ENCODE assay signal across 10 mouse cellular contexts in genomic region chr5:113491552-113491951, GRCm38 (mm10). TPM values are rescaled to one million over a fixed set of nuclear protein-coding genes. Genes with fewer than 3 reads are reported as not detected.
DNase-seq lines count a peak whose midpoint lies in the region; ATAC-seq and TF ChIP-seq lines count a peak whose summit lies in the region.
"Had no signal": no experiment of that assay in that cellular context is flagged by ENCODE, and none has a peak within 500 bp of the region (broad histone marks: within the 10 kb centered on the region; RNA-seq: fewer than 3 reads in every experiment).

No protein-coding gene starts in this region.

- TF ChIP-seq POLR2A in cortical plate, adult 2 months (IDR thresholded peaks at IDR 0.05; ENCODE audit: extremely low read depth, insufficient read depth, low read length) = no peak

- no peak for TF ChIP-seq CTCF in cortical plate, adult 2 months (IDR thresholded peaks at IDR 0.05; ENCODE audit: extremely low read depth, insufficient read depth, low read length)

- ATAC-seq in heart, embryonic 15.5 days (replicated peaks; ENCODE audit: insufficient number of reproducible peaks, insufficient read depth, low FRiP score, low read depth) = no peak
- no peak for ATAC-seq in hindbrain, embryonic 13.5 days (ENCODE audit: low FRiP score)
- no peak for ATAC-seq in midbrain, embryonic 16.5 days
- no peak for ATAC-seq in inflammation-experienced regulatory T-cells, adult 6 months

- peak overlapping the region; percentile 72 for H3K9ac ChIP-seq in heart, embryonic 15.5 days
- H3K9ac ChIP-seq in hindbrain, embryonic 13.5 days = peak overlapping the region; percentile 90
- peak overlapping the region; percentile 89 for H3K9ac ChIP-seq in midbrain, embryonic 16.5 days (ENCODE audit: low read depth, low read length)

- peaks cover 47% of the 10 kb centered on the region for H3K27me3 ChIP-seq in heart, embryonic 15.5 days
- H3K27me3 ChIP-seq in hindbrain, embryonic 13.5 days = peaks cover 28% of the 10 kb centered on the region
- no peaks in the 10 kb centered on the region for H3K27me3 ChIP-seq in midbrain, embryonic 16.5 days (ENCODE audit: control insufficient read depth, insufficient read depth, low read depth, low read length)

- H3K36me3 ChIP-seq in heart, embryonic 15.5 days = no peaks in the 10 kb centered on the region
- no peaks in the 10 kb centered on the region for H3K36me3 ChIP-seq in hindbrain, embryonic 13.5 days
- no peaks in the 10 kb centered on the region for H3K36me3 ChIP-seq in midbrain, embryonic 16.5 days (ENCODE audit: control insufficient read depth, insufficient read depth, low read length)

- H3K9me3 ChIP-seq in heart, embryonic 15.5 days (replicated peaks) = no peaks in the 10 kb centered on the region
- no peaks in the 10 kb centered on the region for H3K9me3 ChIP-seq in hindbrain, embryonic 13.5 days
- no peaks in the 10 kb centered on the region for H3K9me3 ChIP-seq in midbrain, embryonic 16.5 days (replicated peaks; ENCODE audit: control insufficient read depth, low read length, poor library complexity, severe bottlenecking)

- H3K27ac ChIP-seq in heart, embryonic 15.5 days = no peak overlapping the region
- H3K27ac ChIP-seq in cortical plate, adult 2 months (ENCODE audit: insufficient read depth, low read length) = peak overlapping the region; percentile 22
- H3K27ac ChIP-seq in hindbrain, embryonic 13.5 days = peak overlapping the region; percentile 84
- H3K27ac ChIP-seq in midbrain, embryonic 16.5 days (ENCODE audit: low read length) = no peak overlapping the region

- peaks cover 25% of the 10 kb centered on the region for H3K4me1 ChIP-seq in heart, embryonic 15.5 days (replicated peaks)
- H3K4me1 ChIP-seq in cortical plate, adult 2 months (ENCODE audit: control insufficient read depth, insufficient read depth, low read length) = peaks cover 7% of the 10 kb centered on the region
- peaks cover 41% of the 10 kb centered on the region for H3K4me1 ChIP-seq in hindbrain, embryonic 13.5 days (replicated peaks)
- peaks cover 24% of the 10 kb centered on the region for H3K4me1 ChIP-seq in midbrain, embryonic 16.5 days (ENCODE audit: control insufficient read depth, insufficient read depth, low read length)

- intact Hi-C loops in heart, postnatal 36 days (cut with DNase I) = no loop called here

- 51% methylated on average over 4 of the region's 4 CpGs for WGBS in heart, embryonic 15.5 days
- WGBS in hindbrain, embryonic 13.5 days = 66% methylated on average over 4 of the region's 4 CpGs
- WGBS in midbrain, embryonic 16.5 days = 69% methylated on average over 4 of the region's 4 CpGs

- H3K4me3 ChIP-seq in heart, embryonic 15.5 days = peak overlapping the region; percentile 64
- peak overlapping the region; percentile 90 for H3K4me3 ChIP-seq in cortical plate, adult 2 months (ENCODE audit: insufficient read depth, low read length)
- peak overlapping the region; percentile 64 for H3K4me3 ChIP-seq in hindbrain, embryonic 13.5 days
- H3K4me3 ChIP-seq in midbrain, embryonic 16.5 days (ENCODE audit: low read depth, low read length) = peak overlapping the region; percentile 71
- H3K4me3 ChIP-seq: myocyte had no signal

- peak overlapping the region; percentile 89 for H3K4me2 ChIP-seq in heart, embryonic 15.5 days
- peak overlapping the region; percentile 84 for H3K4me2 ChIP-seq in hindbrain, embryonic 13.5 days
- peak overlapping the region; percentile 74 for H3K4me2 ChIP-seq in midbrain, embryonic 16.5 days (ENCODE audit: low read length)

- DNase-seq in heart, postnatal 36 days = no peak
- no peak for DNase-seq in ovary, postnatal 36 days (ENCODE audit: low spot score)
- no peak for DNase-seq in retina, postnatal 1 day
- DNase-seq: thymus, adult 2 months had no signal

RNA-seq across cellular contexts. Expression of gene Wscd2, which starts 1.4 kb away (rescaled TPM):
- polyA plus RNA-seq in heart, embryonic 15.5 days (2015; fragmentation: Nextera tagmentation; extraction: Ambion mirVana) = 2.5 and 4.2 TPM in 2 replicates
- total RNA-seq in heart, postnatal 36 days (2021) = under 1 TPM; 0.28 to 0.49 TPM
- 28.9 and 32.3 TPM in 2 replicates for polyA plus RNA-seq in cortical plate, adult 2 months (2012; rRNA removed)
- 9.8 and 10.4 TPM in 2 replicates for polyA plus RNA-seq in hindbrain, embryonic 13.5 days (2015; fragmentation: Nextera tagmentation; extraction: Ambion mirVana)
- 14.4 and 16.1 TPM in 2 replicates for polyA plus RNA-seq in midbrain, embryonic 16.5 days (2015; fragmentation: Nextera tagmentation; extraction: Ambion mirVana)
- 1 to 10 TPM; 1.7 to 2.5 (median 1.9) TPM for polyA plus RNA-seq in inflammation-experienced regulatory T-cells, adult 6 months (2017; shearing (Covaris generic))
- polyA plus RNA-seq: myocyte had no signal

Comparison
In these comparisons a context has a peak if more than half of its experiments do, and no peak if none do; other contexts are left out.
1. H3K27ac ChIP-seq: peak in cortical plate, adult 2 months (single experiment) and hindbrain, embryonic 13.5 days (single experiment); none in heart, embryonic 15.5 days (single experiment) and midbrain, embryonic 16.5 days (single experiment).
2. Peak in every context shown above with its lines, with median percentiles within 50 percentile points of each other: H3K4me2 ChIP-seq, H3K4me3 ChIP-seq and H3K9ac ChIP-seq.